Mouse (Mus musculus) brain, embryonic 14.5 days (tissue): ENCODE measurements around the gene Atxn3.

Experiments
- CTCF ChIP-seq: fragments of 200-500 bp; IDR thresholded peaks from 2 replicates; pipeline ENCODE4 v1.5.1; 2012; ENCODE audit warnings: inconsistent platforms, mild to moderate bottlenecking, moderate library complexity, borderline replicate concordance; ENCODE audit not compliant: insufficient read depth, insufficient read length; ENCODE audit errors: extremely low read depth
- POLR2A ChIP-seq: fragments of 200-500 bp; IDR thresholded peaks from 2 replicates; pipeline ENCODE4 v1.6.1; 2012; ENCODE audit warnings: mild to moderate bottlenecking, inconsistent platforms, borderline replicate concordance; ENCODE audit not compliant: poor library complexity, insufficient read depth, insufficient read length, severe bottlenecking; ENCODE audit errors: extremely low read depth

- TF ChIP-seq POLR2A: no peak
- TF ChIP-seq CTCF: no peak
Observed at GRCm38 (mm10) chr12:102000785-102001184, 42.7 kb upstream of the Atxn3 start.
